Mouse (Mus musculus) layer of hippocampus, postnatal 25 days (tissue): Measurements from ENCODE around the gene Trim62. TPM values are rescaled to one million over a fixed set of nuclear protein-coding genes. Genes with fewer than 3 reads are reported as not detected.

ENCODE experiments used
- DNase-seq, 2 experiments: peaks; one replicate each; pipeline ENCODE4 v3.0.0; 2022; ENCODE audit warnings: mixed read lengths in 2 of 2, low spot score in 1 of 2; ENCODE audit errors: extremely low spot score in 1 of 2
- total RNA-seq, 2 experiments: library from RNA; stranded (reverse); gene quantifications; 2 replicates each; pipeline ENCODE4 v1.2.3; 2021

Gene Trim62
- 10 to 100 TPM; 15.1 to 16.2 TPM for total RNA-seq

- peak; percentile 47 to 55 for DNase-seq
Measured at GRCm38 (mm10) chr4:128883379-128883781, at the start of gene Trim62. Gene Trim62 (plus strand): TSS chr4:128883580.

- DNase-seq: no peak
Measured at GRCm38 (mm10) chr4:128838202-128838601, 45.2 kb upstream of the Trim62 start.

- no peak for DNase-seq
Measured at GRCm38 (mm10) chr4:128839811-128840738, 43.3 kb upstream of the Trim62 start.

GRCm38 (mm10) chr4:128841259-128841658 is 42.1 kb upstream of the Trim62 start:
- no peak for DNase-seq

GRCm38 (mm10) chr4:128844566-128844965 is 38.8 kb upstream of the Trim62 start:
- DNase-seq: no peak

- no peak for DNase-seq
Measured at GRCm38 (mm10) chr4:128845367-128845973, 37.9 kb upstream of the Trim62 start.

GRCm38 (mm10) chr4:128848961-128849360 is 34.4 kb upstream of the Trim62 start:
- DNase-seq: no peak

GRCm38 (mm10) chr4:128849686-128850085 is 33.7 kb upstream of the Trim62 start:
- DNase-seq: no peak

- DNase-seq: no peak
Measured at GRCm38 (mm10) chr4:128852266-128852887, 31.0 kb upstream of the Trim62 start.

- no peak for DNase-seq
Measured at GRCm38 (mm10) chr4:128853117-128853516, 30.3 kb upstream of the Trim62 start.

- no peak for DNase-seq
Measured at GRCm38 (mm10) chr4:128855613-128856040, 27.8 kb upstream of the Trim62 start.

- no peak for DNase-seq
Measured at GRCm38 (mm10) chr4:128857212-128857611, 26.2 kb upstream of the Trim62 start.

GRCm38 (mm10) chr4:128858226-128858625 is 25.2 kb upstream of the Trim62 start:
- DNase-seq: peak; percentile 62 to 83

- DNase-seq: no peak
Measured at GRCm38 (mm10) chr4:128858878-128859277, 24.5 kb upstream of the Trim62 start.

- peak in 1 of 2 experiments; percentile 35 for DNase-seq
Measured at GRCm38 (mm10) chr4:128872992-128873391, 10.4 kb upstream of the Trim62 start.

GRCm38 (mm10) chr4:128874062-128874461 is 9.3 kb upstream of the Trim62 start:
- DNase-seq: no peak

GRCm38 (mm10) chr4:128875439-128875838 is 7.9 kb upstream of the Trim62 start:
- no peak for DNase-seq

- DNase-seq: no peak
Measured at GRCm38 (mm10) chr4:128877520-128877919, 5.9 kb upstream of the Trim62 start.

GRCm38 (mm10) chr4:128878901-128879491 is 4.4 kb upstream of the Trim62 start:
- DNase-seq: no peak

- DNase-seq: peak; percentile 44 to 52
Measured at GRCm38 (mm10) chr4:128883801-128884710, 676 bp downstream of the Trim62 start.
